Mouse (Mus musculus) embryonic facial prominence, embryonic 11.5 days (tissue): ENCODE measurements around the gene 1810024B03Rik. TPM values are rescaled to one million over a fixed set of nuclear protein-coding genes. Genes with fewer than 3 reads are reported as not detected.

Experiments used
- ATAC-seq: fragments of 200-750 bp; cut with Nextera tagmentation; replicated peaks from 2 replicates; pipeline ENCODE4 v1.8.0; 2017; ENCODE audit warnings: low read depth; ENCODE audit not compliant: insufficient number of reproducible peaks, low FRiP score, low TSS enrichment
- DNase-seq: peaks from one replicate; pipeline ENCODE4 v3.0.0-alpha.2; 2015; ENCODE audit warnings: low spot score
- H3K27ac ChIP-seq: fragments of 300-500 bp; sonication (generic); replicated peaks from 2 replicates; pipeline ENCODE4 v1.5.1; 2014; ENCODE audit warnings: mild to moderate bottlenecking, low read depth, low read length, control low read depth
- H3K27me3 ChIP-seq: fragments of 300-500 bp; sonication (generic); 2 replicates; pipeline ENCODE4 v1.6.1; 2014; ENCODE audit warnings: mild to moderate bottlenecking, low read length, moderate library complexity, mixed read lengths; ENCODE audit not compliant: control insufficient read depth, insufficient read depth
- H3K36me3 ChIP-seq: fragments of 300-500 bp; sonication (generic); replicated peaks from 2 replicates; pipeline ENCODE4 v1.6.1; 2014; ENCODE audit warnings: low read depth, mild to moderate bottlenecking, low read length, moderate library complexity, mixed read lengths; ENCODE audit not compliant: control insufficient read depth, insufficient read depth
- H3K4me1 ChIP-seq: fragments of 300-500 bp; sonication (generic); 2 replicates; pipeline ENCODE4 v1.6.1; 2014; ENCODE audit warnings: low read length, mixed read lengths; ENCODE audit not compliant: control insufficient read depth, insufficient read depth
- H3K4me2 ChIP-seq: fragments of 300-500 bp; sonication (generic); 2 replicates; pipeline ENCODE4 v1.6.1; 2014; ENCODE audit warnings: low read depth, mild to moderate bottlenecking, control low read depth, low read length, moderate library complexity
- H3K4me3 ChIP-seq: fragments of 300-500 bp; sonication (generic); 2 replicates; pipeline ENCODE4 v1.5.1; 2014; ENCODE audit warnings: low read depth, low read length, control low read depth
- H3K9ac ChIP-seq: fragments of 300-500 bp; sonication (generic); replicated peaks from 2 replicates; pipeline ENCODE4 v1.6.1; 2014; ENCODE audit warnings: mild to moderate bottlenecking, control low read depth, low read length
- H3K9me3 ChIP-seq: fragments of 300-500 bp; sonication (generic); replicated peaks from 2 replicates; pipeline ENCODE4 v1.6.1; 2016; ENCODE audit warnings: mild to moderate bottlenecking, low read length, inconsistent platforms, mixed read lengths; ENCODE audit not compliant: control insufficient read depth
- WGBS: fragments of 180-500 bp; shearing (Covaris S2); extraction: QIAGEN DNeasy Blood & Tissue Kit; methylation state at CpG from one replicate; pipeline ENCODE4 v1.1.7; 2014; 5-methylcytosine and 5-hydroxymethylcytosine counted together
- polyA plus RNA-seq: library from polyadenylated mRNA; unstranded; fragments of >200 nt; fragmentation: Nextera tagmentation; extraction: Ambion mirVana; gene quantifications from 2 replicates; pipeline ENCODE4 v1.2.1, GENCODE M21; 2014

1810024B03Rik gene
- polyA plus RNA-seq, result 2.3 and 2.6 TPM in 2 replicates

DNA sequence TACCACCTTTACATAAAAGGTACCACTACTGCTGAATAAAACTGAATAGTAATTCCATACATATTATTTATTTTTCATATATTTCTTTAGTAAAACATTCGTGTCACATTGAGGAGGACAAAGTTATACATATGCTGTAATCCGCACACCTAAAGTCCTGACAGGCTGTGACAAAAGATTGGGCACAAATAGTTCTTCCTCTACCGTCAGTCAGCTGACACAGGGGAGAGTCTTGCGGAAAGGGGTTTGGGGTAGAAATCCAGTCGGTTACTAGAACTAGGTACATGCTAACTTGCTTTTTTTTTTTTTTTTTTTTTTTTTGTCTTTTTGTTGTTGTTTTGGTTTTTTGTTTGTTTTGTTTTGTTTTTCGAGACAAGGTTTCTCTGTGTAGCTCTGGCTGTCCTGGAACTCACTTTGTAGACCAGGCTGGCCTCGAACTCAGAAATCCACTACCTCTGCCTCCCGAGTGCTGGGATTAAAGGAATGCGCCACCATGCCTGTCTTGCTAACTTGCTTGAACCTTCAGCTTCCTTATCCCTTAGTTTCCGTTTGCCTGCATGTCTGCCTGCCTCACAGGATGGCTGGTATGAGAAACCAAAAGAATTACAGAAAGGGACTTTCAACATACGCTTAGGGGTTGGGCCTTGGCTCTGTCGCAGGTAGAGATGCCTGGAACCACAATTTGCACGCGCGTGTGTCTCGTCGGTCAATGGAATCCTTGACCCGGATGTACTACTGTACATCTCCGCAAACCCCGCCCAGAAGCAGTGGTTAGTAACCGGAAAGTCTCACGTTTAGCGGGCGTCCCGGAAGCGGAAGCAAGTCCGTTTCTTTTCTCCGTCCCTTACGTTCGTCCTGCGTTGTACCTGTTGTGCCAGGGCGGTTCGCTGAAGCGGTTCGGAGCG is at the start of gene 1810024B03Rik, which contains the start of gene Snrnp200:
Gene 1810024B03Rik (minus strand): TSS at position 734 of the 905 bp plus-strand sequence.
Gene Snrnp200 (plus strand): TSS at position 840 of the 905 bp plus-strand sequence.
- no peaks in the 10 kb centered on the region for H3K27me3 ChIP-seq
- peaks cover 4% of the 10 kb centered on the region; the same call in 1 of the 2 replicates for H3K4me1 ChIP-seq
- H3K4me3 ChIP-seq, result peak within 1 kb of the TSS; percentile 88
- 12% methylated on average over 36 of the region's 36 CpGs for WGBS
- H3K4me2 ChIP-seq, result peak within 1 kb of the TSS; percentile 80
- no peaks in the 10 kb centered on the region for H3K9me3 ChIP-seq
- peak within 1 kb of the TSS; percentile 52 for H3K27ac ChIP-seq
- ATAC-seq, result peak; percentile 96
- peak within 1 kb of the TSS; percentile 86 for H3K9ac ChIP-seq
- peak; percentile 98 for DNase-seq
- H3K36me3 ChIP-seq, result peaks cover 10% of the 10 kb centered on the region

DNA sequence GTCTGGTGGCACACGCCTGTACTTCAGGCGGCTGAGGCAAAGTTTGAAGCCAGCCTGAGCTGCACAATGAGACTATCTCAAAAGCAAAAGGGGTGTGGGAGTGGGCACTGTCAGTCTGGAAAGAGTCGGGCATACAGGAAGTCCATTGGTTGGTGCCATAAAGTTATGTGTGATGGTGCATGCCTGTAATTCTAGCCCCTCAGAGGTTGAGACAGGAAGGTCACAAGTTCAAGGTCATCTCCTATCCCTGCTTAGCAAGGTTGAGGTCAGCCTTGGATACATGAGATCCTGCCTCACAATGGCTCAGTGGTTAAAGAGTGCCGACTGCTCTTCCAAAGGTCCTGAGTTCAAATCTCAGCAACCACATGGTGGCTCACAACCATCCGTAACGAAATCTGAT is 47.2 kb upstream of the 1810024B03Rik start:
- Histone ChIP-seq H3K27ac (no peak overlapping the region), H3K9ac (no peak overlapping the region), H3K4me1 (no peaks in the 10 kb centered on the region), H3K27me3 (no peaks in the 10 kb centered on the region), H3K9me3 (no peaks in the 10 kb centered on the region), H3K4me3 (no peak overlapping the region), H3K4me2 (no peak overlapping the region), H3K36me3 (no peaks in the 10 kb centered on the region; the same call in 1 of the 2 replicates)
- no peak for ATAC-seq
- WGBS, result 77% methylated on average over 6 of the region's 6 CpGs
- no peak for DNase-seq

DNA sequence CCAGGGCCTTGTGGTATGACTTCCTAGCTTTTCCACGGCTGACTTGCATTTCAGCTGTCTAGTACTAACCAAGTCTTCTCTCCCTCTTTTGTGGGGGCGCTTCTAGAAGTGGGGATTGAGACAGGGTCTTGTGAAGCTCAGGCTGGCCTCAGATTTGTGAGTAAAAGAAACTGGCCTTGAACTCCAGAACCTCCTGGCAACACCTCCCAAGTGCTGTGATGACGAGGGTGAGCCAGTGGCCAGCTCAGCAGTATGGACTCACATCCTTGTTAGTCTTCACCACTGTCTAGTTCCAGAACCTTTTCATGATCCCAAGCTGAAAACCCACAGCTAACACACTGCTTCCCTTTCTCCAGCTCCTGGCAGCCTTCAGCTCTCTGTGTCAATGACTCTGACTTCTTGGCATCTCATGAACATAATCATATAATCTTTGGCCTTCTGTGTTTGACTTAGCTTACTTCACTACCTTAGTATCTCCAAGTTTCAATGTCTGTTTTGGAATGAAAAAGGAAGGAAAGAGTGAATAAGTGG is 46.6 kb upstream of the 1810024B03Rik start:
- H3K27me3 ChIP-seq, result no peaks in the 10 kb centered on the region
- no peaks in the 10 kb centered on the region; the same call in 1 of the 2 replicates for H3K36me3 ChIP-seq
- no peaks in the 10 kb centered on the region for H3K4me1 ChIP-seq
- H3K9ac ChIP-seq, result no peak overlapping the region
- H3K4me3 ChIP-seq, result no peak overlapping the region
- 86% methylated on average over 3 of the region's 3 CpGs for WGBS
- H3K9me3 ChIP-seq, result no peaks in the 10 kb centered on the region
- ATAC-seq (no peak), DNase-seq (no peak)
- H3K27ac ChIP-seq, result no peak overlapping the region
- no peak overlapping the region for H3K4me2 ChIP-seq

DNA sequence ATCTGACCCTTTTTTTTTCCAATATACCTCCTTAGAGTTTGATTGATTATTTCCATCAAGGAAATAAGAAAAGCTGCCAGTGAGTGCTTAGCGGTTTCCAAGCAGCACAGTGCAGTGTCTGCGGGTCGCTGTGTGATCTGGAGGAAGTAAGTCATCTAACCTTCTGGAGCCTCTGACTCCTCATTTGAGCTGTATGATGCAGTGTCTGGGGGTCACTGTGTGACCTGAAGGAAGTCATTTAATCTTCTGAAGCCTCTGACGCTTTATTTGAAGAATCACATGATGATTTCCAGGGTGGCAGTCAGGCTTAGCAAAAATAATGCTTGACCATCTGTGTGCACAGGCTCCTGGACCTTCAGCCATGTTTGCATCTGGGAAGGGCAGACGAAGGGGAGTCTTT is 44.7 kb upstream of the 1810024B03Rik start:
- Histone ChIP-seq H3K4me1 (no peaks in the 10 kb centered on the region), H3K27me3 (no peaks in the 10 kb centered on the region), H3K9ac (no peak overlapping the region), H3K9me3 (no peaks in the 10 kb centered on the region), H3K4me3 (no peak overlapping the region), H3K27ac (no peak overlapping the region), H3K36me3 (no peaks in the 10 kb centered on the region; the same call in 1 of the 2 replicates), H3K4me2 (no peak overlapping the region)
- ATAC-seq (no peak), DNase-seq (no peak)
- 77% methylated on average over 5 of the region's 5 CpGs for WGBS

DNA sequence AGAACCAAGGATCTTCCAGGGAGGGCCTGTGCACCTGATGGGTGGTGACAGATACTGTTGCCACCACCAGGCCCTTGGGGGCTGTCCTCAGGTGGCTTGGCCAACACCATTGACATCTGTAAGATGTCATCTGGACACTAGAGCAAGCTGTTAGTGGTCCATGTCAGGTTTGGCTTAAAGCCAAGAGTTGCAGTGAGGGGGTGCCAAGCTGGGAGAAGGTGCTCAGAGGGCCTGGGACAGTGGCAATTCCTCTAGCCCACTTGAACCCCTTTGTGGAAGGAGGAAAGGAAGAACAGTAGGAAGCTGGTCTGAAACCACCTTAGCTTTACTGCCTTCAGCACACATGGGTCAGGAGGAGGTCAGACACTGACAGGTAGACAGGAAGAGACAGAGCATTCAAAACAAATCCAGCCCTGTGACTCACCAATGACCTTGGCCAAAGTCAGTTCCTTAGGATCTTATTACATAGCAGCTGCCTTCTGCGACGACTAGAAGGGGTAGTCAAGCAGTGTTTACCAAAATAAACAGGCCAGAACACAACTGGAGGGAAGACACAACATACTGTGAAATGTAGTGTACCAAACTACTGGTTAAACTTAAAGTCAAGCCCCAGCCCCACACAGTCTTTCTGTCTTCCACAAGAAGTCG is 43.9 kb upstream of the 1810024B03Rik start:
- no peak for ATAC-seq
- no peaks in the 10 kb centered on the region for H3K36me3 ChIP-seq
- H3K4me1 ChIP-seq, result no peaks in the 10 kb centered on the region; the same call in 1 of the 2 replicates
- no peaks in the 10 kb centered on the region for H3K27me3 ChIP-seq
- H3K4me2 ChIP-seq, result no peak overlapping the region
- H3K9ac ChIP-seq, result no peak overlapping the region
- no peaks in the 10 kb centered on the region for H3K9me3 ChIP-seq
- H3K4me3 ChIP-seq, result no peak overlapping the region
- H3K27ac ChIP-seq, result no peak overlapping the region
- no peak for DNase-seq
- 72% methylated on average over 3 of the region's 3 CpGs for WGBS

DNA sequence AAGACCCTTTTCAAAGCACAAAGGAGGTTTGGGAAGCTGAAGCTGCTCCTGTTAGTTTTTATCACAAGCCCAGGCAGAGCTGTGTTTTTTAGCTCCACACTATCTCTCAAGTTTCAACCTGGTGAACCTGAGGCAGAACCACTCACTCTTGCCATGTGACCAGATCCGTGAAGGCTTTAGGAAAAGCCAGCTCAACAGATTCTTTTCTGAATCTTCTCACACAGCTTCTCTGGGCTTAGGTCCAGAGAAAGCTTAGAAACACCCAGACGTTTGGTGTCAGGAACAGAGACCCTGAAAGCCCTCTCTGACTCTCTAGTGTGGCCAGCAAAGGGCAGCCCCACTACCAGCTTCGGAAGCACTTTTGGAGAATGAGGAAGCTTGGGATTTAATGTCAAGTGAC is 43.4 kb upstream of the 1810024B03Rik start:
- H3K4me2 ChIP-seq, result no peak overlapping the region
- 80% methylated on average over 3 of the region's 3 CpGs for WGBS

DNA sequence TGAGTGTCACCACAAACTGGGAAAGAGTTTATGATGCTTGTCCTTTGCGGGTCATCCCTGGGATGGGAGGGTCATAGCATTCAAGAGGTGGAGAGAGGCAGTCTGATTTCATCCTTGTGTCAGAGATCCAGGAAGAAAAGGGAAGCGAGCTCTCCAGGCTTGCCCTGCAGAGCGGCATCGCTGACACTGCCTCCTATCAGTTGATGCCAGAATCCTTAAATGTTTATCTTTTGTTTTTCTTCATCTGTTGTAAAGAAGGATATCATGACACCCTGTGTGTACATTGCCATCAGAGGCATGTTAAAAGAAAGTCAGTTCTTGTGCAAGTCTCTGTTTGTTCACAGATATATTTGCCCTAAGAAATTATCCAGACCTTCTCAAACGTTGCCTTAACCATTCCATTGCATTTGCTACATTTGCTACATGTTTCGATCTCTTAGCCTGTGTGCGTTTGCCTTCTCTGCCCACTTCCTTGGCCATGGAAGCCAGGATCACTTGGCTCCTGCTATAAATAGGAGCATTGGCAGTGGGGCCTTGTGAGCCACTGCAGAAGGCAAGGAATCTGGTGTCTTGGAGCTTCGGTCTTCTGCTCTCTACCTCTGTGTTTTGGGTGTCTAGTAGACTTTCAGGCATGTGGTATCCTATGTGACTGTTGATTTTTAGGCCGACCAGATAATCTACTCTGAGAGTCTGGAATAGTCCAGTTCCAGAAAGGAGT is 42.4 kb upstream of the 1810024B03Rik start:
- no peaks in the 10 kb centered on the region; the same call in 1 of the 2 replicates for H3K4me1 ChIP-seq
- no peak for DNase-seq
- peaks cover under 1% of the 10 kb centered on the region; the same call in 1 of the 2 replicates for H3K36me3 ChIP-seq
- H3K4me2 ChIP-seq, result no peak overlapping the region
- ATAC-seq, result no peak
- H3K27me3 ChIP-seq, result no peaks in the 10 kb centered on the region
- H3K9me3 ChIP-seq, result no peaks in the 10 kb centered on the region
- 91% methylated on average over 9 of the region's 9 CpGs for WGBS
- H3K9ac ChIP-seq, result no peak overlapping the region
- H3K27ac ChIP-seq, result no peak overlapping the region
- H3K4me3 ChIP-seq, result no peak overlapping the region

More for the DNA sequence above, 43.4 kb upstream of the 1810024B03Rik start:
- no peaks in the 10 kb centered on the region for H3K36me3 ChIP-seq
- H3K27me3 ChIP-seq, result no peaks in the 10 kb centered on the region
- H3K4me1 ChIP-seq, result no peaks in the 10 kb centered on the region; the same call in 1 of the 2 replicates
- H3K4me3 ChIP-seq, result no peak overlapping the region
- H3K9me3 ChIP-seq, result no peaks in the 10 kb centered on the region
- H3K27ac ChIP-seq, result no peak overlapping the region
- no peak for DNase-seq
- no peak for ATAC-seq
- no peak overlapping the region for H3K9ac ChIP-seq
